Mouse (Mus musculus): Measurements from ENCODE around the gene Gripap1. TPM values are rescaled to one million over a fixed set of nuclear protein-coding genes. Genes with fewer than 3 reads are reported as not detected.
"Not testable (repeated sequence)": the region's sequence is repeated elsewhere in the genome, so short reads cannot be mapped to it uniquely, and the experiment has no call there.

Gene Gripap1
- total and polyA plus RNA-seq, 2 experiments from 2014 or later, result 27.2 to 68.4 TPM

GRCm38 (mm10) chrX:7793361-7793760 is 3.8 kb downstream of the Gripap1 start:
- Histone ChIP-seq H3K27me3 (ENCODE audit: insufficient read depth, low read length) (no peaks in the 10 kb centered on the region), H3K4me3 (ENCODE audit: low read depth, low read length) (no peak overlapping the region), H3K4me1 (ENCODE audit: insufficient read depth, low read length) (no peaks in the 10 kb centered on the region), H3K9me3 (ENCODE audit: low read length) (no peaks in the 10 kb centered on the region), H3K27ac (ENCODE audit: low read depth, low read length) (no peak overlapping the region), H3K36me3 (ENCODE audit: insufficient read depth, low read length) (no peaks in the 10 kb centered on the region; the same call in 1 of the 2 replicates), H3K4me2 (ENCODE audit: low read depth, low read length, poor library complexity, severe bottlenecking) (no peak overlapping the region), H3K9ac (replicated peaks; ENCODE audit: low read length, poor library complexity, severe bottlenecking) (no peak overlapping the region)
- TF ChIP-seq CTCF (IDR thresholded peaks at IDR 0.05), result peak; percentile 65
- ATAC-seq (ENCODE audit: low FRiP score), result no peak
- DNase-seq (ENCODE audit: low spot score), result peak; percentile 33
- 40% methylated on average over 3 of the region's 3 CpGs for WGBS

- H3K9ac ChIP-seq (replicated peaks; ENCODE audit: low read length, poor library complexity, severe bottlenecking), result no peak overlapping the region
- no peak overlapping the region for H3K4me2 ChIP-seq (ENCODE audit: low read depth, low read length, poor library complexity, severe bottlenecking)
- H3K9me3 ChIP-seq (ENCODE audit: low read length), result no peaks in the 10 kb centered on the region
- H3K27me3 ChIP-seq (ENCODE audit: insufficient read depth, low read length), result no peaks in the 10 kb centered on the region
- no peaks in the 10 kb centered on the region for H3K4me1 ChIP-seq (ENCODE audit: insufficient read depth, low read length)
- no peak overlapping the region for H3K4me3 ChIP-seq (ENCODE audit: low read depth, low read length)
- TF ChIP-seq CTCF (IDR thresholded peaks at IDR 0.05), result no peak
- no peak for ATAC-seq (ENCODE audit: low FRiP score)
- WGBS, result 46% methylated on average over 7 of the region's 7 CpGs
- peaks cover 2% of the 10 kb centered on the region; the same call in 1 of the 2 replicates for H3K36me3 ChIP-seq (ENCODE audit: insufficient read depth, low read length)
- no peak for DNase-seq (ENCODE audit: low spot score)
- no peak overlapping the region for H3K27ac ChIP-seq (ENCODE audit: low read depth, low read length)
These were observed 5.5 kb downstream of the Gripap1 start for GRCm38 (mm10) chrX:7795016-7795415.

GRCm38 (mm10) chrX:7797327-7797726 is 7.8 kb downstream of the Gripap1 start:
- no peak for ATAC-seq (ENCODE audit: low FRiP score)

GRCm38 (mm10) chrX:7802157-7802556 is 12.6 kb downstream of the Gripap1 start:
- H3K27ac ChIP-seq (ENCODE audit: low read depth, low read length); H3K9ac ChIP-seq (replicated peaks; ENCODE audit: low read length, poor library complexity, severe bottlenecking): not testable (repeated sequence)
- peaks cover 12% of the 10 kb centered on the region for H3K36me3 ChIP-seq (ENCODE audit: insufficient read depth, low read length)

More at GRCm38 (mm10) chrX:7797327-7797726, 7.8 kb downstream of the Gripap1 start:
- no peaks in the 10 kb centered on the region for H3K27me3 ChIP-seq (ENCODE audit: insufficient read depth, low read length)
- no peak for TF ChIP-seq CTCF (IDR thresholded peaks at IDR 0.05)
- H3K4me1 ChIP-seq (ENCODE audit: insufficient read depth, low read length), result no peaks in the 10 kb centered on the region
- H3K9ac ChIP-seq (replicated peaks; ENCODE audit: low read length, poor library complexity, severe bottlenecking), result no peak overlapping the region
- H3K4me2 ChIP-seq (ENCODE audit: low read depth, low read length, poor library complexity, severe bottlenecking), result no peak overlapping the region
- H3K4me3 ChIP-seq (ENCODE audit: low read depth, low read length), result no peak overlapping the region
- no peaks in the 10 kb centered on the region for H3K9me3 ChIP-seq (ENCODE audit: low read length)
- 85% methylated on average over 3 of the region's 3 CpGs for WGBS
- H3K27ac ChIP-seq (ENCODE audit: low read depth, low read length), result no peak overlapping the region
- DNase-seq (ENCODE audit: low spot score), result no peak
- H3K36me3 ChIP-seq (ENCODE audit: insufficient read depth, low read length), result peaks cover 3% of the 10 kb centered on the region

GRCm38 (mm10) chrX:7815016-7815415 is 25.5 kb downstream of the Gripap1 start:
- not testable (repeated sequence) for H3K9ac ChIP-seq (replicated peaks; ENCODE audit: low read length, poor library complexity, severe bottlenecking); H3K27ac ChIP-seq (ENCODE audit: low read depth, low read length); H3K4me3 ChIP-seq (ENCODE audit: low read depth, low read length); H3K27me3 ChIP-seq (ENCODE audit: insufficient read depth, low read length); H3K4me2 ChIP-seq (ENCODE audit: low read depth, low read length, poor library complexity, severe bottlenecking); H3K9me3 ChIP-seq (ENCODE audit: low read length); H3K4me1 ChIP-seq (ENCODE audit: insufficient read depth, low read length); ATAC-seq (ENCODE audit: low FRiP score)
- WGBS, result 45% methylated on average over 8 of the region's 8 CpGs
- H3K36me3 ChIP-seq (ENCODE audit: insufficient read depth, low read length), result peaks cover 12% of the 10 kb centered on the region; the same call in 1 of the 2 replicates
- peak; percentile 5 for DNase-seq (ENCODE audit: low spot score)
- TF ChIP-seq CTCF (IDR thresholded peaks at IDR 0.05), result peak; percentile 62

More at GRCm38 (mm10) chrX:7802157-7802556, 12.6 kb downstream of the Gripap1 start:
- 78% methylated on average over 2 of the region's 2 CpGs for WGBS
- not testable (repeated sequence) for H3K4me3 ChIP-seq (ENCODE audit: low read depth, low read length); ATAC-seq (ENCODE audit: low FRiP score); H3K4me1 ChIP-seq (ENCODE audit: insufficient read depth, low read length); H3K27me3 ChIP-seq (ENCODE audit: insufficient read depth, low read length); DNase-seq (ENCODE audit: low spot score); H3K9me3 ChIP-seq (ENCODE audit: low read length); H3K4me2 ChIP-seq (ENCODE audit: low read depth, low read length, poor library complexity, severe bottlenecking)

GRCm38 (mm10) chrX:7821865-7822779 is 32.6 kb downstream of the Gripap1 start, which contains the start of gene Kcnd1:
TSS of gene Kcnd1 (plus strand) at chrX:7822289.
- ATAC-seq (ENCODE audit: low FRiP score) (peak; percentile 80), DNase-seq (ENCODE audit: low spot score) (peak; percentile 64)
- Histone ChIP-seq H3K4me2 (ENCODE audit: low read depth, low read length, poor library complexity, severe bottlenecking) (peak within 1 kb of the TSS; percentile 59), H3K4me3 (ENCODE audit: low read depth, low read length) (peak within 1 kb of the TSS; percentile 42), H3K36me3 (ENCODE audit: insufficient read depth, low read length) (peaks cover 5% of the 10 kb centered on the region; the same call in 1 of the 2 replicates), H3K27me3 (ENCODE audit: insufficient read depth, low read length) (no peaks in the 10 kb centered on the region), H3K4me1 (ENCODE audit: insufficient read depth, low read length) (no peaks in the 10 kb centered on the region), H3K9me3 (ENCODE audit: low read length) (no peaks in the 10 kb centered on the region), H3K27ac (ENCODE audit: low read depth, low read length) (no peak within 1 kb of the TSS), H3K9ac (replicated peaks; ENCODE audit: low read length, poor library complexity, severe bottlenecking) (peak within 1 kb of the TSS; percentile 64)
- 29% methylated on average over 19 of the region's 24 CpGs for WGBS
- no peak for TF ChIP-seq CTCF (IDR thresholded peaks at IDR 0.05)

Measured in midbrain, postnatal 0 days (tissue).